Comparison of ENCODE assay signal across 22 mouse cellular contexts in the genomic region with DNA sequence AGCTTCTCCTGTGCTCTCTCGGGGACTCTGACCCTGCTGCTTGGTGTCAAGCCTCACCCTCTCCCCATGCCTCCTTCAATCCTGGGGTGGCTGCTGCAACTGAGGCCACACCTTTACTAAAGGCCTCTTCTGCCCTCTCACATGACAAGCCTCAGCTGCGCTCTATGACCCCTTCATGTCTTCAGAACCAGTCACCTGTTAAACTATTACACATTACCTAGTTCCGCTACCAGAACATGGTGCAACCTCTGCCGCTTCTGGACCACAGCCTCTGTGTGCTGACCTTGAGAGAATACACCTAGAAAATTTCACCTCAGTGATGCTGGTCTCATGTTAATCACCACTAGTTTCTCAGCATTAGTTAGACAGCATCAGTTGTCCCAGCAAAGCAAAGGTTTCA.
DNase-seq lines count a peak whose midpoint lies in the region; ATAC-seq and TF ChIP-seq lines count a peak whose summit lies in the region.
"Had no signal": no experiment of that assay in that cellular context is flagged by ENCODE, and none has a peak within 500 bp of the region (broad histone marks: within the 10 kb centered on the region; RNA-seq: fewer than 3 reads in every experiment).

No protein-coding gene starts in this region.

- WGBS in kidney, adult 2 months = 58% methylated on average over 4 of the region's 4 CpGs
- 91% methylated on average over 4 of the region's 4 CpGs for WGBS in kidney, postnatal 0 days

- no peaks in the 10 kb centered on the region for H3K36me3 ChIP-seq in kidney, adult 2 months (ENCODE audit: control insufficient read depth, insufficient read depth, low read length)
- H3K36me3 ChIP-seq in kidney, postnatal 0 days (ENCODE audit: insufficient read depth, low read length) = no peaks in the 10 kb centered on the region
- H3K36me3 ChIP-seq: embryonic facial prominence, embryonic 13.5 days; embryonic facial prominence, embryonic 15.5 days; forebrain, embryonic 10.5 days; forebrain, embryonic 12.5 days had no signal

- no peaks in the 10 kb centered on the region for H3K4me1 ChIP-seq in kidney, adult 2 months (ENCODE audit: control insufficient read depth, insufficient read depth, low read length)
- no peaks in the 10 kb centered on the region for H3K4me1 ChIP-seq in kidney, postnatal 0 days (replicated peaks; ENCODE audit: insufficient read depth, low read length)
- H3K4me1 ChIP-seq: embryonic facial prominence, embryonic 13.5 days; embryonic facial prominence, embryonic 15.5 days; forebrain, embryonic 10.5 days had no signal

- H3K9ac ChIP-seq in kidney, postnatal 0 days (ENCODE audit: low read depth, low read length) = no peak overlapping the region
- H3K9ac ChIP-seq: embryonic facial prominence, embryonic 13.5 days; embryonic facial prominence, embryonic 15.5 days; forebrain, embryonic 12.5 days had no signal

- TF ChIP-seq POLR2A in kidney, adult 2 months (IDR thresholded peaks at IDR 0.05; ENCODE audit: low read depth, low read length) = no peak

- H3K9me3 ChIP-seq in kidney, postnatal 0 days (replicated peaks; ENCODE audit: low read length) = no peaks in the 10 kb centered on the region; the same call in 1 of the 2 replicates
- H3K9me3 ChIP-seq: embryonic facial prominence, embryonic 15.5 days; forebrain, embryonic 10.5 days had no signal

- 0 out of 2 replicates have a peak, but pooled peaks have one; percentile 36 for ATAC-seq in kidney, postnatal 0 days (replicated peaks; ENCODE audit: low FRiP score, low read depth)
- ATAC-seq: forebrain, embryonic 14.5 days had no signal

- peak; percentile 72 for DNase-seq in kidney, adult 2 months
- no peak for DNase-seq in kidney, postnatal 14 days
- DNase-seq in kidney, adult 9 months = peak; percentile 61
- DNase-seq in kidney, adult 18-20 months = no peak
- no peak for DNase-seq in kidney, postnatal 0 days (ENCODE audit: low spot score)
- DNase-seq in kidney, postnatal 25 days = no peak
- DNase-seq: adrenal gland, adult 2 months; adrenal gland, postnatal 10 days; adrenal gland, postnatal 25 days; cerebellum, adult 11 months; cerebellum, adult 18-20 months; cerebellum, adult 8-10 months; cerebellum, adult 9-11 months; cerebellum, postnatal 14 days; cerebellum, postnatal 36 days; embryo, embryonic 11 days had no signal

- H3K4me2 ChIP-seq in kidney, postnatal 0 days (ENCODE audit: low read length) = no peak overlapping the region
- H3K4me2 ChIP-seq: embryonic facial prominence, embryonic 13.5 days; embryonic facial prominence, embryonic 15.5 days; forebrain, embryonic 12.5 days had no signal

- H3K27me3 ChIP-seq in kidney, adult 2 months (replicated peaks; ENCODE audit: control insufficient read depth, insufficient read depth, low read length) = no peaks in the 10 kb centered on the region
- no peaks in the 10 kb centered on the region for H3K27me3 ChIP-seq in kidney, postnatal 0 days (ENCODE audit: insufficient read depth, low read length)
- H3K27me3 ChIP-seq: embryonic facial prominence, embryonic 13.5 days; embryonic facial prominence, embryonic 15.5 days; forebrain, embryonic 12.5 days had no signal

- H3K4me3 ChIP-seq in kidney, adult 2 months (ENCODE audit: insufficient read depth, low read depth, low read length) = no peak overlapping the region
- no peak overlapping the region for H3K4me3 ChIP-seq in kidney, postnatal 0 days (replicated peaks; ENCODE audit: low read depth, low read length)
- H3K4me3 ChIP-seq: embryonic facial prominence, embryonic 13.5 days; embryonic facial prominence, embryonic 15.5 days; erythroblast, embryonic 14.5 days; forebrain, embryonic 10.5 days; forebrain, embryonic 12.5 days had no signal

- no peak overlapping the region for H3K27ac ChIP-seq in kidney, adult 2 months (ENCODE audit: insufficient read depth, low read depth, low read length)
- no peak overlapping the region for H3K27ac ChIP-seq in kidney, postnatal 0 days
- H3K27ac ChIP-seq: embryonic facial prominence, embryonic 13.5 days; embryonic facial prominence, embryonic 15.5 days; forebrain, embryonic 10.5 days; forebrain, embryonic 12.5 days had no signal

- no peak for TF ChIP-seq CTCF in kidney, adult 2 months (conservative IDR thresholded peaks at IDR 0.05; ENCODE audit: insufficient read depth, insufficient read length, low read depth, low read length)
- no peak for TF ChIP-seq CTCF in kidney, postnatal 0 days (IDR thresholded peaks at IDR 0.05; ENCODE audit: low read depth)

Comparison
In these comparisons a context has a peak if more than half of its experiments do, and no peak if none do; other contexts are left out.
1. DNase-seq: peak in kidney, adult 2 months (single experiment) and kidney, adult 9 months (single experiment); none in kidney, postnatal 14 days (single experiment), kidney, adult 18-20 months (single experiment), kidney, postnatal 0 days (single experiment) and kidney, postnatal 25 days (0 of 2).